Mouse (Mus musculus) hematopoietic stem cell, adult 5-6 weeks (primary cell): ENCODE data around the gene Gm49380. TPM values are rescaled to one million over a fixed set of nuclear protein-coding genes. Genes with fewer than 3 reads are reported as not detected.
A peak's percentile ranks its signal among the peaks of the same experiment; 100 is the strongest.

Experiments used
- ATAC-seq, 2 experiments: fragments of 125-278 bp in 1 of 2; replicated peaks in 1 of 2; 2 replicates each; pipeline ENCODE4 v1.8.0; 2016 to 2017; ENCODE audit warnings: inconsistent platforms in 2 of 2, mild to moderate bottlenecking in 2 of 2, moderate number of reproducible peaks in 2 of 2, low read depth in 1 of 2, moderate TSS enrichment in 1 of 2; ENCODE audit not compliant: low FRiP score in 2 of 2, poor library complexity in 2 of 2, severe bottlenecking in 2 of 2, insufficient read depth in 1 of 2, low TSS enrichment in 1 of 2
- total RNA-seq: library from RNA; stranded (forward); fragments of 172-1452, 232-1000 nt; gene quantifications from 2 replicates; pipeline ENCODE4 v1.2.3, GENCODE M21; 2017

The Gm49380 gene
- total RNA-seq, 1 experiment from 2014 or later, result not detected

- no peak for ATAC-seq
These were observed 31.0 kb downstream of the Gm49380 start for GRCm38 (mm10) chr9:44082266-44082665.

GRCm38 (mm10) chr9:44081581-44081980, 31.7 kb downstream of the Gm49380 start:
- ATAC-seq, result no peak

- ATAC-seq, result no peak
These were observed 32.3 kb downstream of the Gm49380 start for GRCm38 (mm10) chr9:44080953-44081352.

- no peak for ATAC-seq
These were observed 33.1 kb downstream of the Gm49380 start for GRCm38 (mm10) chr9:44079997-44080780.

GRCm38 (mm10) chr9:44078955-44079756, 34.1 kb downstream of the Gm49380 start:
- ATAC-seq, result peak; percentile 40 to 50

- ATAC-seq, result no peak
These were observed 35.0 kb downstream of the Gm49380 start for GRCm38 (mm10) chr9:44078136-44078797.

GRCm38 (mm10) chr9:44077266-44077910, 35.9 kb downstream of the Gm49380 start:
- ATAC-seq, result no peak

GRCm38 (mm10) chr9:44076764-44077120, 36.6 kb downstream of the Gm49380 start:
- peak; percentile 29 to 67; a peak in 2 of 4 replicates for ATAC-seq

GRCm38 (mm10) chr9:44075996-44076763, 37.1 kb downstream of the Gm49380 start:
- no peak for ATAC-seq

GRCm38 (mm10) chr9:44075276-44075995, 37.9 kb downstream of the Gm49380 start:
- ATAC-seq, result no peak

- ATAC-seq, result no peak
These were observed 38.7 kb downstream of the Gm49380 start for GRCm38 (mm10) chr9:44074395-44075275.

- ATAC-seq, result no peak
These were observed 40.2 kb downstream of the Gm49380 start for GRCm38 (mm10) chr9:44073115-44073514.

GRCm38 (mm10) chr9:44072599-44072915, 40.7 kb downstream of the Gm49380 start:
- ATAC-seq, result no peak

GRCm38 (mm10) chr9:44071914-44072598, 41.2 kb downstream of the Gm49380 start:
- no peak for ATAC-seq

- no peak for ATAC-seq
These were observed 42.5 kb downstream of the Gm49380 start for GRCm38 (mm10) chr9:44070844-44071231.
